Mouse (Mus musculus): ENCODE measurements around the gene Gpr157.
"Not testable (repeated sequence)": the region's sequence is repeated elsewhere in the genome, so short reads cannot be mapped to it uniquely, and the experiment has no call there.

Gpr157 gene

DNA sequence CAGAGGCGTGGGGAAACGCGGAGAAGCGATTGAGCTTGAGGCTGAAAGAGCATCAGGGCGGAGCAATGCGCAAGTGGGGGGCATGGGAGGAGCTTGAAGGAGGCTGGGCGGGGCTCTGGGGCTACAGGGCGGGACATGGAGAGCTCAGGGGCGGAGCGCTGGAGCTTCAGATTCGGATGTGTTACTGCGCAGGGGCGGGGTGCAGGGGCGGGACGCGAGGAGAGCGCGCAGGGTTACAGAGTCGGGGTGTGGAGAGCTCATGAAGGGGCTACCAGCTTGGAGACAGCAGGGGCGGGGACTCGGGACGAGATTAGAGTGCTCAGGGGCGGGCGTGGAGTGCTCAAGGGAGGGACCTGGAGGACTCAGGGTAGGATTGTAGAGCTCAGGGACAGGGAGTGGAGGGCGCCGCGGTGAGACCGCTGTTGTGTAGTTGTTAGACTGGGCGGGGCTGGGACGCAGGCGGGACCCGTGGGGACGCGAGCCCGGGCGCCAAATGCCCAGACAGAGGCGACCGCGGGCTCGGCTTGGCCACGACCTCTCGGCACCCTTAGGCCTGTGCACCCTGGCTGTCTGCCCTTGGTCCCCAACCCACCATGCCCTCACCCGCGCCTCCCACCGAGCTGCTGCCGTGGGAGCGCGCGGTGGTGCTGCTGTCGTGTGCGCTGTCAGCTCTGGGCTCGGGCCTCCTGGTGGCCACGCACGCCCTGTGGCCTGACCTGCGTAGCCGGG lies at the start of gene Gpr157:
Gene Gpr157 (plus strand): TSS at position 205 of the 729 bp plus-strand sequence.
- peak; percentile 91 to 95 for DNase-seq

GRCm38 (mm10) chr4:150038533-150038932 lies 48.6 kb upstream of the Gpr157 start:
- DNase-seq = no peak

DNA sequence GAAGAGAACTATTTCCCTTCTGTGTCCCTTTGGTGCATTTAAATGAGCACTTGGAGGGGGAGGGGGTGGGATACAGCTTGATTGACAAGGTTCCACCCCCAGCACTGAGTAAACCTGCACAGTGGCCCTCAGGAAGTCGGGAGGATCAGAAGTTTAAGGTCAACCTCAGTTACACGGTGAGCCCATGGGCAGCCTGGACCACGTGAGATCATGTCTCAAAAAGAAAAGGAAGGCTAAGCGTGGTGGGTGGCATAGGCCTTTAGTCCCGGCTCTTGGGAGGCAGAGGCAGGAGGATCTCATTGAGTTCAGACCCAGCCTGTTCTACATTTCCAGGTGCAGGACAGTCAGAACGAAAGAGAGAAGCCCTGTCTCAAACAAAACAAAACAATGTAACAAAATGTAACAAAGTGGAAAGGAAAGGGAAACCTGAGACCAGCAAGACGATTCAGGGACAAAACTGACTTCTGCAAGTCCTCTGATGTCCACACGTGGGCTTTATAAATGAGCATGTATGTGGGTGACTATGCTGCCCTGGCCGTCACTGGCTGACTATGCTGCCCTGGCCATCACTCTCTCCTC lies 47.1 kb upstream of the Gpr157 start:
- no peak for DNase-seq

DNA sequence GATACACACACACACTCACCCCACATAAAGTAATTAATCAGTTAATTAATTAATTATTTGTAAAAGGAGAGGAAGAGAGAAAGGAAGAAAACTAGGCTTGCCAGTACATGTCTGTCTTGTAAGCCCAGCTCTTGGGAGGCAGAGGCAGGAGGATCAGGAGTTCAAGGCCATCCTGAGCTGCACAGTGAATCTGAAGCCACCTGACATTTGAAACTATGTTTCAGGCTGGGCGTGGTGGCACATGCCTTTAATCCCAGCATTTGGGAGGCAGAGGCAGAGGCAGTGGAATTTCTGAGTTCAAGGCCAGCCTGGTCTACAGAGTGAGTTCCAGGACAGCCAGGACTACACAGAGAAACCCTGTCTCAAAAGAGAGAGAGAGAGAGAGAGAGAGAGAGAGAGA lies 46.3 kb upstream of the Gpr157 start:
- not testable (repeated sequence) for DNase-seq

GRCm38 (mm10) chr4:150041346-150042110 lies 45.6 kb upstream of the Gpr157 start:
- DNase-seq = no peak

DNA sequence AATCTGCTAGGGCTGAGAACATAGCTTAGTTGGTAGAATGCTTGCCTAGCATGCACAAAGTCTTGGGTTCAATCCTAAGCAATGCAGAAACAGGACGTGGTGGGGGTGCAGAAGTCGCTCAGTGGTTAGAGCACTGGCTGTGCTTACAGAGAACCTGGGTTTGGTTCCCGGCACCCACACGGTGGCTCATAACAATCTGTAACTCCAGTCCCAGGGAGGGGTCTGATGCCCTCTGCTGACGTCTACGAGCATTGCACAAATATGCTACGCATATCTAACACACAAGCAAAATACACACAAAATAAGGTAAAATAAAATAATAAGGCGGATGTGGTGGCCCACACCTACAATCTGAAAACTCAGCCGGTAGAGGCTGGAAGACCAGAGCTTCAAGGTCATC lies 43.6 kb upstream of the Gpr157 start:
- no peak for DNase-seq

- DNase-seq = peak; percentile 55 to 62
Observed at GRCm38 (mm10) chr4:150048038-150048437, 39.1 kb upstream of the Gpr157 start.

GRCm38 (mm10) chr4:150048478-150049156 lies 38.5 kb upstream of the Gpr157 start:
- DNase-seq = peak in 1 of 2 experiments; percentile 38

GRCm38 (mm10) chr4:150049157-150049513 lies 38.0 kb upstream of the Gpr157 start:
- no peak for DNase-seq

DNA sequence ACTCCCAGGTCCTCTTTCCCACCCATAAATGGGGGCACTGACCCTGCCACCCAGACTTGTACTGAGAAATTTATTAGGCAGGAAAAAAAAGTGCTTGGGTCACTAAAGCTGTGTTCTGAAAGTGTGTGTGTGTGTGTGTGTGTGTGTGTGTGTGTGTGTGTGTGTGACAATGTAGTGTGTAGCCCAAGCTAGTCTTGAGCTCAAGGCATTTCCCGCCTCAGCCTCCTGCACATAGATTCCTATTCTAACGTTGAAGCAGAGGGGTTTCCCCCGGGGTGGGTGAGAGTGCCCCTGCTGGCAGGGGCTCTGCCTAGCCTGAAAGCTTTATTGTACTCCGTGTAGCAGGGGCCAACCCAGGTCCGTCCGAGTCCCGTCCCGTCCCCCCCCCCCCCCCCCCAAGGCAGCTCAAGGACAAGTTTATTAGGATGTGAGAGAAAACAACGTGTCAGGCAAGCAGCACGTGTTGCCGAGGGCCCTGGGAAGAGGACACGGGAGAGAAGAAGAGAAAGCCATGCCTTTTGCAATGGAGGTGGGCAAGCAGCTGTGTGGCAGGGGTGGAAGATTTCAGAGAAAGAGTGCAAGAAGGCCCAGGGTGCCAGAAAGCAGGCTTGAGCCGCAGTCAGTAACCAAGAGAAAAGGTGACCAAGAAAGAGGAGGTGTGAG lies 37.5 kb upstream of the Gpr157 start:
- no peak for DNase-seq

GRCm38 (mm10) chr4:150051514-150051913 lies 35.7 kb upstream of the Gpr157 start:
- DNase-seq = no peak

DNA sequence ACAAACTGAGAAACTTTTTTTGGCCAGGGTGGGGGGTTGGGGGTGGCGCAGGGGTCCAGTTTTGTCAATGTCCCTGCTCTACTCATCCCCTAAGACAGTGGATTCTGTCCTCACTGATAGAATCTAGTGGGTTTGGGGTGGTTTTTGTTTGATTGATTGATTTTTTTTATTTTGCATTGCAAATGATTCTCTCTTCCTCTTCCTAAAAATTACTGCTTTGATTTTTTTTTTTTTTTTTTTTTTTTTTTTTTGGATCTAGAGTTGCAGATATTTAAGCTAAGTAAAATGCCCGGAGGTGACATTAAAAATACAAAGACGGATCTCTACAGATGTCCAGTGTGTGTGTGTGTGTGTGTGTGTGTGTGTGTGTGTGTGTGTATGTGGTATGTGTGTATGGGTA lies 34.8 kb upstream of the Gpr157 start:
- no peak for DNase-seq

DNA sequence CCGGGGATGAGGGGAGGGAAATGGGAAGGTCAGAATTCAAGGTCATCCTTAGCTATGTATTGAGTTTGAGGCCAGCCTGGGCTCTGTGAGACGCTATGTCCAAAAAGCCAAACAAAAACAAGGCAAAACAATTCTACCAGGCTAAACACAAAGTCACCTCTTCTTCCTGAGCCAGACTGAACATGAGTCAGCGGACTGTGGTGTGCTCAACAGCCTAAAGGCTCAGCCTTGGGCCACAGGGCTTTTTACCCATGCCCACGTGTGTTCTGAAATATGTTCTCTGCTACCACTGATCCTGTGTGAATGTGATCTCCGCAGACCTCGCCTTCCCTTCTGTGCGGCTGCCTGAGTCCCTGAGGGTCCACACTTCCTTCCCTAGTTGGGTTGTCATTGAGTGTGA lies 31.0 kb upstream of the Gpr157 start:
- no peak for DNase-seq

GRCm38 (mm10) chr4:150057722-150058121 lies 29.4 kb upstream of the Gpr157 start:
- no peak for DNase-seq

- DNase-seq = no peak
Observed at GRCm38 (mm10) chr4:150059841-150060468, 27.2 kb upstream of the Gpr157 start.

- no peak for DNase-seq
Observed at GRCm38 (mm10) chr4:150060469-150061170, 26.5 kb upstream of the Gpr157 start.

DNA sequence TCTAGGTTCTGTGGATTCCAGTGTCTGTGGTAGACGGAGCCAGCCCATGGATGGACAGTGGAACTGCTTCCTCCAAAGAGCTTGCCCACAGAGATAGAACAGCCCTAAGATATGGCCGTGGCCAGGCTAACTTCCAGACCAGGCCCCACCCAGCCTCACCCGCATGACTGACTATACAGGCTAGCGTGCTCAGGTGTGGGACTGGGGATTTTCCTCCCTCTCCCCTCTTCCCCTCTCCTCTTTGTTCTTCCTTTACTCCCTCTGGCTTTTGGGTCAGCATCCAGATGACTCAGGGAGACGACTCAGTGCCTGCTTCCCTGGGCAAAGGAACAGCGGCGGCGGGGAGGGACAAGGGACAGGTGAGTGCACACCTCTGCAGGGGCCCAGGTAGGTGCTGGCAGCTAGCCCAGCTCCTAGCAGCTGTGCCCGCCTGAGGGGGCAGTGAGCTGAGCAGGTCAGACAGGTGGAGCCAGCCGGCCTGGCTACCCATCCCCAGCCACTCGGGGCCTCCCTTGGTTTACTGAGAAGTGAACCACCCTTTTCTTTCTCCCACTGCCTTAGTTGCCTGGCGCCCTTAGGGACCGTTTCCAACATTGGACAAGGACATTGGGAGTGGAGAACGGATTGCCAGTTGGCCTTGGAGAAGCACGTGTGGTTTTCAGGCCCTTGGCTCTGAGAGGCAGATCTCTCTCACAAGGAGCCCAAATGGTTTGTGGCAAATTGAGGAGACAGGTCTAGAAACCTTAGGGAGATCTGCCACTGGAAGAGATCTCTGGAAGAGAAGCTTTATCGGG lies 25.5 kb upstream of the Gpr157 start:
- DNase-seq = peak; percentile 38 to 41

GRCm38 (mm10) chr4:150066706-150067323 lies 20.4 kb upstream of the Gpr157 start:
- DNase-seq = no peak

DNA sequence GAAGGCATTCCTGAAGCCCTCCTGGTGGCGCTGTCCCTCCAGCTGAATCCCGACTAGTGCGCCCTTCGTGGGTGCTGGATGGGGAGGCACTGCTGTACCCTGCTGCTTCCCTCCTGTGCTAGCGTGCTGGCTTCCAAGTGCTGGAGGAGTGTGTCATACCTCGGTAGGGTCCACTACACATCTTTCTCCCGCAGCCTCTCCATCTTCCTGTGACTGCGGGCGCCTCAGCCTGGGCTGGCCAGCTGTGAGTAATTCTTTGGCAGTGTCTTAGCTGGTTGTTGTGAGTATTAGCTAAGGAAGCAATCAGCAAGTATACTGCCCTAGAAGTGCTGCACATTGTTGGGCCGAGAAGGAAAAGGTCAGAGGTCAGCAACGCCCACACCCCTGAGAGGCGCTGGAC lies 18.9 kb upstream of the Gpr157 start:
- no peak for DNase-seq

DNA sequence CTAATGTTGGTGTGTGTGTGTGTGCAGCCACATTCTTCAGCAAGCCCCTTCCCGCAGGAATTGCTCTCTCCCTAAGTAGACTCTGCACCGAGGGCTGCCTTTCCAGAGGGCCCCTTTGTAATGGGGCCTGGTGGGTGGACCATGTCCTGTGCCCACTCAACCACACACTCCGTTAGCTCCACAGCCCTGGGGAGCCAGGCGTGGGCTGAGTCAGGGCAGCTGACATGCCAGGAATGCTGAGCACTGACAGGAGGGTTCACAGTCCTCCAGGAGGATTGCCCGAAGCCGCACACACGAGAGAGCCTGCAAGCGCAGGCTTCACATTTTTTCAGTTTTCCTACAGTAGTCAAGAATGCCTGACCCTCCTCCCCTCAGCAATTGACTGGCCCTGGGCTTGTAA lies 17.0 kb upstream of the Gpr157 start:
- no peak for DNase-seq
